Mouse (Mus musculus): ENCODE measurements around the gene Smc6.

The Smc6 gene

DNA sequence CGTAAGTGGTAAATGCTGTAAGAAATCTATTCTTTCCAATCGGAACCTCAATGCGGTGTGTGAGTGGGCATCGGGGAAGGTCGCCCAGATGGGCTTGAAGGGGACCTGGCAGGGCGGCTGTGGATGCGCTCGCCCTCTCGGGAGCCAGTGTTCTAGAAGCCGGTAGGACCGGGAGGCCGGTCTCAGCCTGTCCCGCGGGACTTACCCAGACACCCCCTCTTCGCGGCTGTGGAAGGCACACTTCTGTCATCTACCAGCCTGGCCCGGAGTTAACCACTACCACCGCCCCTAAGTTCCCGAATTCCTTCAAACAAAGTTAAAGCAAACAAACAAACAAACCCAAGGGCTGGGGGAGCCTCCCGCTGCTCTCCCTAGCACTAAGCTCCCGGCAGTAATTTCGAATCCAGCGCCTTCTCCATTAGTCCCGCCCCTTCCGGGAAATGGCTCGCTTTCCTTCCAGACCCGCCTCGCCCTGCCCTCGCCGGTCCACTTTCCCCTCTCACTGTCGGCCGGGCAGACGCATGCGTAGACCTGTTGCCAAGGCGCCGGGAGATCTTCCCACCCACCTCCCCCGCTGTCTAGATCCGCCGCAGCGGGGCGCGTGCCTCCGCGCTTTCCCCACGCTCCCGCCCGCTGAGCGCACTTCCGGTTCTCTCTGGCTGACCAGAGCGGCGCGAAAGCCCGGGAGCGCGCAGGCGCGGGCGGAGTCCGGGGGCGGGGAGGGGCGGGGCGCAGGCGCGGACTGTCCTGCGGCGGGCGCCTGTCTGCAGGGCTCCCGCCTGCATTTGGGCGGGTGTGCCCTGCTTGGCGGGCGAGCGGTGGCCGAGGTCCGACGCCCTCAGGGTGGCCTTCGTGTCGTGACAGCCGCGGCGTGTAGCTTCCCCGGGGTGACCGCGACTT, at the start of gene Smc6, which contains the start of gene Gen1:
TSS of gene Smc6 (plus strand) at position 505 of the 900 bp plus-strand sequence.
TSS of gene Gen1 (minus strand) at position 420 of the 900 bp plus-strand sequence.
- in situ Hi-C loops (cut with MboI, MseI), result no loop called here

- in situ Hi-C loops (cut with MboI, MseI), result no loop called here
Observed at GRCm38 (mm10) chr12:11216454-11216853, 49.2 kb upstream of the Smc6 start.

- in situ Hi-C loops (cut with MboI, MseI), result no loop called here
Observed at GRCm38 (mm10) chr12:11217726-11218250, 47.9 kb upstream of the Smc6 start.

GRCm38 (mm10) chr12:11221524-11222330, 44.0 kb upstream of the Smc6 start:
- in situ Hi-C loops (cut with MboI, MseI), result no loop called here

- in situ Hi-C loops (cut with MboI, MseI), result no loop called here
Observed at GRCm38 (mm10) chr12:11222566-11222965, 43.1 kb upstream of the Smc6 start.

- in situ Hi-C loops (cut with MboI, MseI), result no loop called here
Observed at GRCm38 (mm10) chr12:11223090-11223489, 42.6 kb upstream of the Smc6 start.

- in situ Hi-C loops (cut with MboI, MseI), result no loop called here
Observed at GRCm38 (mm10) chr12:11224722-11225121, 41.0 kb upstream of the Smc6 start.

DNA sequence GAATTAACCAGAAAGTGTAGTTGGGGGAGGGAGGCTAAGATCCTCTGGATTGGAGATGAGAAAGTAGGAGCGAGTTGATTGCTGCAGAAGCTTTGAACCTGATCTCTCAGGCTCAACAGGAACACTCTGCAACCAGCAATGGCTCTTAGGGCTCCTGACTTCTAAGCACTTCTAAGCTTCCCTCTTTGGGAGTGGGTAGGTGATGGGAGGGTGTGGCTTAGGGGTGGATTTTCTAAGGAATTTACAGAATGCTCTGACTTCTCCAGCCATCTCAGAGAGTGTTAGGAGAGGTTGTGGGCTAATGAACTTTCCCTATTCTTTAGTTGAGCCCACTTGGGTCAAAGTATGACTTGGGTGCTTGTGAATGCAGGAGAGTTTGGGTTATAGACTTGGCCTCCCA, 39.6 kb upstream of the Smc6 start:
- in situ Hi-C loops (cut with MboI, MseI), result no loop called here

GRCm38 (mm10) chr12:11226529-11227268, 39.0 kb upstream of the Smc6 start:
- in situ Hi-C loops (cut with MboI, MseI), result no loop called here

- in situ Hi-C loops (cut with MboI, MseI), result no loop called here
Observed at GRCm38 (mm10) chr12:11230267-11230666, 35.4 kb upstream of the Smc6 start.

DNA sequence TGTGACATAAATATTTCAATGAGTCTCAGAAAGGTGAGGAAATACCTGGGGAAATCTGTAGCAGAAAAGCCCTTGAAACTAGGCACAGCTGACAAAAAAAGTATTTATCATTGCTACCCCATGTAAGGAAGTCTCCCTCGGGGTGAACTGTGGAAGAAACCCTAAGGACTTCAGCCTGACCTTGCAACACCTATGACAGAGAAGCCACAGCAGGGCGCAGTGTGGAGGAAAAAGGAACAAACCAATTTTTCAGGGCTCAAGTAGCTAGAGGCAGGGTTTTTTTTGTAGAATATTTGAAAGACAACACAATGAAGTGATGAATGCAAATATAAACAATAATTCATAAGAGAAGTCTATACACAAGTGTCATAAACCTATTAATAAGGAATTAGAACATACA, 29.7 kb upstream of the Smc6 start:
- in situ Hi-C loops (cut with MboI, MseI), result no loop called here

DNA sequence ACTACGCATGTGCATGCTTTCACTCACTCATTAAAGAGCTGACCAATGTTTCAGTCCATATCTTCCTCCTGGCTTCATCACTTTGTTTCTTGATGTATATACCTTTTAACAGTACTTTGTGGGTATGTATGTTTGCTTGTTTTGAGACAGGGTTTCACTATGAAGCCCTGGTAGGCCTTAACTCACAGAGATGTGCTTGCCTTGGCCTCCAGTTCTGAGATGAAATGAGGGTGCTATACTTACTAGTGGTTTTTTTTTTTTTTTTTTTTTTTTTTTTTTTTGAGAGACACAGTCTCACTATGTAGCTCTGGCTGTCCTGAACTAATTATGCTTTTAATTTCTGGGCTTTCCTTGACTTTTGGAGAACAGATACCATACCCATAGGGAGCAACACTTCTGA, 18.2 kb upstream of the Smc6 start:
- in situ Hi-C loops (cut with MboI, MseI), result no loop called here

DNA sequence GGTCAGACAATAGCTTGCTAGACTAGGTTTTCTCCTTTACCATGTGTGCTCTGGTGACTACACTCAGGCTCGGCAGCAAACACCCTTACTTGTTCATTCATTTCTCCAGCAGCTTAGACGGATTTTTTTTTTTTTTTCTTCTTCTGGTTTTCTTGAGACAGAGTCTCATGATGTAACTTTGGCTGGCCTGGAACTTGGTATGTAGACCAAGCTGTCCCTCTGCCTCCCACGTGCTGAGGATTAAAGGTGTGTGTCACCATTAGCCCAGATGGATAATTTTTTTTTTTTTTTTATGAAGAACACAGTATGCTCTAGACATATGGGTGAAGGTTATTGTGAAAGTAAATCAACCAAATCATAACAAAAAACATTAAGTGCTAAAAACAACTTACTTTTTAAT, 15.4 kb upstream of the Smc6 start:
- in situ Hi-C loops (cut with MboI, MseI), result no loop called here

- in situ Hi-C loops (cut with MboI, MseI), result loop anchor here (5.0 kb wide), 1 partner anchor 68 kb away; no protein-coding TSS in a partner anchor
Observed at GRCm38 (mm10) chr12:11264895-11265294, 791 bp upstream of the Smc6 start.

GRCm38 (mm10) chr12:11266282-11266985, 748 bp downstream of the Smc6 start:
- in situ Hi-C loops (cut with MboI, MseI), result no loop called here

DNA sequence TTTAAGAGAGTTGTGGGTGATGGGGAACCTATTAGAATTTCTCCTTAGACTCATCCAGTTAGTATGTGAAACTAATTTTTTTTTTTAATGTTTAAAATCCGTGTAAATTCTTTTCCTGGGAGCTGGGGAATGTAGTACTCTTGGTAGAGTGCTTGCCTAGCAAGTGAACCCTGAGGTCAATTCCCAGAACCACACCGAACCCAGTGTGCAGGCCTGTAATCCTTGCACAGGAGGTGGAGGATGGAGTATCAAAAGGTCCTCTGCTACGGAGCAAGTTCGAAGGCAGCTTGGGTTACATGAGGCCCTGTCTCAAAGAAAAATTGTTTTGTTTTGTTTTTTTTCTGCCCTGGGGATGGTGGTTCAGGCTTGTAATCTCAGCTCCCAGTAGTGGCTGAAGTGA, 1.3 kb downstream of the Smc6 start:
- in situ Hi-C loops (cut with MboI, MseI), result no loop called here

- in situ Hi-C loops (cut with MboI, MseI), result no loop called here
Observed at GRCm38 (mm10) chr12:11272568-11272967, 6.9 kb downstream of the Smc6 start.

- in situ Hi-C loops (cut with MboI, MseI), result no loop called here
Observed at GRCm38 (mm10) chr12:11273185-11273584, 7.5 kb downstream of the Smc6 start.

GRCm38 (mm10) chr12:11276632-11277031, 10.9 kb downstream of the Smc6 start:
- in situ Hi-C loops (cut with MboI, MseI), result no loop called here

- in situ Hi-C loops (cut with MboI, MseI), result no loop called here
Observed at GRCm38 (mm10) chr12:11277207-11277606, 11.5 kb downstream of the Smc6 start.

DNA sequence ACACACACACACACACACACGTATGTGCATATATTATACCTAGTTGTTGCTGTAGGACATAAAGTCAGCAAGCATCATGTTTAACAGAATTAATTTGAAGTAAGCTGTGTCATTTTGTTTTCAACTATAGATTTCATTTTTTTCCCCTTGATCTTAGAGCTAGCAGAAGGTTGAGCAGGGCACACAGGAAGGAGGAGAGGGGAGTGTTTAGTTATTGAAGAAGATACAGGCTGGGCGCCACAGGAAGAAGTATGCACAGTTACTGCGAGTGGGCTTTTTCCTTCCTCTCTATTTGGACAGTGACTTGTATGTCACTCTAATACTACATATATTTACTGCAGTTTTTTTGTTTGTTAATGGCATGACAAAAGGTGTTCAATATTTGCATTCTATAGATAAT, 14.2 kb downstream of the Smc6 start:
- in situ Hi-C loops (cut with MboI, MseI), result no loop called here
